Mouse (Mus musculus) lung, embryonic 15.5 days (tissue): ENCODE results near the gene Pdcl3. TPM values are rescaled to one million over a fixed set of nuclear protein-coding genes. Genes with fewer than 3 reads are reported as not detected.

Experiments
- ATAC-seq: fragments of 200-750 bp; cut with Nextera tagmentation; 2 replicates; pipeline ENCODE4 v1.8.0; 2017; ENCODE audit warnings: moderate number of reproducible peaks, borderline replicate concordance; ENCODE audit not compliant: low FRiP score, low TSS enrichment; ENCODE audit errors: extremely low read depth
- H3K27ac ChIP-seq: fragments of 300-500 bp; sonication (generic); 2 replicates; pipeline ENCODE4 v1.5.1; 2015; ENCODE audit warnings: moderate library complexity, mild to moderate bottlenecking, inconsistent platforms
- H3K27me3 ChIP-seq: fragments of 300-500 bp; sonication (generic); 2 replicates; pipeline ENCODE4 v1.6.1; 2015; ENCODE audit warnings: inconsistent platforms
- H3K36me3 ChIP-seq: fragments of 300-500 bp; sonication (generic); 2 replicates; pipeline ENCODE4 v1.6.1; 2015; ENCODE audit warnings: inconsistent platforms
- H3K4me1 ChIP-seq: fragments of 300-500 bp; sonication (generic); 2 replicates; pipeline ENCODE4 v1.6.1; 2015; ENCODE audit warnings: inconsistent platforms
- H3K4me2 ChIP-seq: fragments of 300-500 bp; sonication (generic); 2 replicates; pipeline ENCODE4 v1.6.1; 2015; ENCODE audit warnings: inconsistent platforms, mild to moderate bottlenecking, moderate library complexity
- H3K4me3 ChIP-seq: fragments of 300-500 bp; sonication (generic); 2 replicates; pipeline ENCODE4 v1.5.1; 2015; ENCODE audit warnings: mild to moderate bottlenecking, inconsistent platforms
- H3K9ac ChIP-seq: fragments of 300-500 bp; sonication (generic); 2 replicates; pipeline ENCODE4 v1.6.1; 2015; ENCODE audit warnings: inconsistent platforms
- H3K9me3 ChIP-seq: fragments of 300-500 bp; sonication (generic); 2 replicates; pipeline ENCODE4 v1.6.1; 2016; ENCODE audit warnings: inconsistent platforms
- WGBS: fragments of 180-500 bp; shearing (Covaris S2); methylation state at CpG from one replicate; pipeline ENCODE4 v1.1.7; 2015; 5-methylcytosine and 5-hydroxymethylcytosine counted together
- polyA plus RNA-seq: library from polyadenylated mRNA; unstranded; fragments of >200 nt; fragmentation: Nextera tagmentation; extraction: Ambion mirVana; gene quantifications from 2 replicates; pipeline ENCODE4 v1.2.1, GENCODE M21; 2015

Pdcl3 gene
- polyA plus RNA-seq: 168 and 173 TPM in 2 replicates

DNA sequence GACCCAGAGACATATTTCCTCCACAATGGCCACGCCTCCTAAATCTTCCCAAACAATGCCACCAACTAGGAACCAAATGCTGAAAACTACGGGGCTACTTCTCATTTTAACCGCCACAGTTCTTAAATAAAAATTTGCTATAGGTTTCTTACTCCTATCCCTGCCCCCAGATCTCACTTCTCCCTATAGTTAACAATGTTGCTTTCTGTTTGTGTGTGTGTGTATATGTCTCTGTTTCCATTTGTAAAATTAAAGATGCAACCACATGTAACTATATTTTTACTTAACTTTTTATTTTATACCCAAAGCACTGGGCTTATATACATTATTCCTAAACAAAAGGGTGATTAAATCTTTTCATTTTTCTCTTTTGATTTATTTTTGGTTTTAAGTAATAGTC is at the start of gene Pdcl3:
Gene Pdcl3 (plus strand): TSS at position 301 of the 400 bp plus-strand sequence.
- H3K27me3 ChIP-seq: no peaks in the 10 kb centered on the region
- no peaks in the 10 kb centered on the region for H3K36me3 ChIP-seq
- no peak for ATAC-seq
- WGBS: 76% methylated on average over 3 of the region's 3 CpGs
- H3K9ac ChIP-seq: no peak within 1 kb of the TSS
- H3K4me3 ChIP-seq: no peak within 1 kb of the TSS
- no peak within 1 kb of the TSS for H3K4me2 ChIP-seq
- H3K4me1 ChIP-seq: peaks cover 15% of the 10 kb centered on the region
- no peaks in the 10 kb centered on the region for H3K9me3 ChIP-seq
- H3K27ac ChIP-seq: no peak within 1 kb of the TSS

GRCm38 (mm10) chr1:38936780-38937179 is 48.6 kb upstream of the Pdcl3 start:
- Histone ChIP-seq H3K27me3 (no peaks in the 10 kb centered on the region), H3K36me3 (no peaks in the 10 kb centered on the region), H3K9ac (no peak overlapping the region), H3K9me3 (no peaks in the 10 kb centered on the region), H3K4me2 (no peak overlapping the region), H3K27ac (no peak overlapping the region), H3K4me3 (no peak overlapping the region), H3K4me1 (no peaks in the 10 kb centered on the region)
- 19% methylated on average over 6 of the region's 6 CpGs for WGBS
- ATAC-seq: no peak

GRCm38 (mm10) chr1:38938849-38939248 is 46.6 kb upstream of the Pdcl3 start, which contains the start of gene Nms:
Gene Nms (plus strand): TSS chr1:38939149.
- H3K9ac ChIP-seq: no peak within 1 kb of the TSS
- no peaks in the 10 kb centered on the region for H3K36me3 ChIP-seq
- H3K4me3 ChIP-seq: no peak within 1 kb of the TSS
- no peak for ATAC-seq
- no peaks in the 10 kb centered on the region for H3K4me1 ChIP-seq
- H3K9me3 ChIP-seq: no peaks in the 10 kb centered on the region
- WGBS: 69% methylated on average over 6 of the region's 6 CpGs
- no peak within 1 kb of the TSS for H3K27ac ChIP-seq
- no peaks in the 10 kb centered on the region for H3K27me3 ChIP-seq
- H3K4me2 ChIP-seq: no peak within 1 kb of the TSS

DNA sequence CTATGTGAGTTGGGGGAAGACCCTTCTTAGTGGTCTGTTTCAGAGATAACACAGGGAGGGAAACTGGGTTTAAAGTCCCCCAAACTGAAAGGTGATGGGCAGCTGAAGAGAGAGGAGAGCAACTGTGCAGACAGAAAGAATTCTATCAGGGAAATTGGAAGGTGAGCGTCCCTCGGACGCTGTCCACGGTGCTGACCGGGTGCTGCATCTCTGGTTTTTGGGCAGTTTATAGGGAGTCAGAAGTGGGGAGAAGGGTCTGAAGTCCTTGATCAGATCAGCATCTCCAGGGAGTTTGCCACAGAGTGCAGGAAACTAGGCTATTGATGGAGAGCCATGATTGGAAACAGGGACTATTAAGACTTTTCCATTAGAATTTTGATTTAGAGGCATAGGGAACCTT is 45.8 kb upstream of the Pdcl3 start:
- Histone ChIP-seq H3K36me3 (no peaks in the 10 kb centered on the region), H3K4me2 (no peak overlapping the region), H3K4me1 (no peaks in the 10 kb centered on the region), H3K9me3 (no peaks in the 10 kb centered on the region), H3K27ac (no peak overlapping the region), H3K27me3 (no peaks in the 10 kb centered on the region), H3K4me3 (no peak overlapping the region), H3K9ac (no peak overlapping the region)
- ATAC-seq: no peak
- WGBS: 2% methylated on average over 5 of the region's 5 CpGs

- no peak for ATAC-seq
- H3K9ac ChIP-seq: no peak overlapping the region
- no peaks in the 10 kb centered on the region for H3K9me3 ChIP-seq
- 88% methylated on average over 3 of the region's 3 CpGs for WGBS
- no peaks in the 10 kb centered on the region for H3K27me3 ChIP-seq
- H3K27ac ChIP-seq: no peak overlapping the region
- no peak overlapping the region for H3K4me2 ChIP-seq
- H3K36me3 ChIP-seq: no peaks in the 10 kb centered on the region
- H3K4me1 ChIP-seq: no peaks in the 10 kb centered on the region
- H3K4me3 ChIP-seq: no peak overlapping the region
Observed at GRCm38 (mm10) chr1:38956457-38956856, 29.0 kb upstream of the Pdcl3 start.

DNA sequence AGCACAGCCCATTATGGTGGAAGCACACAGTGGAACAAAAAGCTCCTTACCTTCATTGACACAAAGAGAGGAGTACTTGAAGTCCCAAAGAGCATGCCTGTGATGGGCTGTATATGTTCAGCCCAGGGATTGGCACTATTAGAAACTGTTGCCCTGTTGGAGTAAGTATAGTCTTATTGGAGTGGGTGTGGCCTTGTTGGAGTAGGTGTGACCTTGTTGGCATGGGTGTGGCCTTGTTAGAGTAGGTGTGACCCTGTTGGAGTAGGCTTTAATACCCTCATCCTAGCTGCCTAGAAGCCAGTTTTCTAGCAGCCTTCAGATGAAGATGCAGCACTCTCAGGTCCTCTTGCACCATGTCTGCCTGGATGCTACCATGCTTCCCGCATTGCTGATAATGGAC is 16.3 kb upstream of the Pdcl3 start:
- Histone ChIP-seq H3K9ac (no peak overlapping the region), H3K4me2 (no peak overlapping the region), H3K4me1 (no peaks in the 10 kb centered on the region), H3K27me3 (no peaks in the 10 kb centered on the region), H3K9me3 (no peaks in the 10 kb centered on the region), H3K36me3 (no peaks in the 10 kb centered on the region), H3K27ac (no peak overlapping the region), H3K4me3 (no peak overlapping the region)
- 90% methylated on average over 1 of the region's 1 CpGs for WGBS
- no peak for ATAC-seq

DNA sequence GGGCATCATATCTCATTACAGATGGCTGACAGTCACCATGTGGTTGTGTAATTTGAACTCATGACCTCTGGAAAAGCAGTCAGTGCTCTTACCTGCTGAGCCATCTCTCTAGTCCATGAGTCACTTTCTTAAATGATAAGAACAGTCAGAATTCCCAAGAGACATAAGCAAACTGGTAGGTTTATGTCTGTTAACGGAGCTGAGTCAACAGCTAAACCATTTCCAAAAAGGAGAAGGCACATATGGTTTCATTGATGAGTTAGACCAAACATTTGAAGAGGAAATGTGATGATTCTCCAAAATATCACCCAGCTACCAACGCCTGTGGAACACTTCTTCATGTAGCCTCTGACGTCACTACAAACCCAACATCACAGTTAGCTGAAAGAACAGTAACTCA is 13.7 kb upstream of the Pdcl3 start:
- no peak for ATAC-seq
- Histone ChIP-seq H3K9ac (no peak overlapping the region), H3K9me3 (no peaks in the 10 kb centered on the region), H3K4me3 (no peak overlapping the region), H3K27me3 (no peaks in the 10 kb centered on the region), H3K4me2 (no peak overlapping the region), H3K36me3 (no peaks in the 10 kb centered on the region), H3K4me1 (no peaks in the 10 kb centered on the region), H3K27ac (no peak overlapping the region)
- WGBS: 66% methylated on average over 3 of the region's 3 CpGs

GRCm38 (mm10) chr1:38972986-38973592 is 12.3 kb upstream of the Pdcl3 start:
- Histone ChIP-seq H3K27me3 (no peaks in the 10 kb centered on the region), H3K4me1 (no peaks in the 10 kb centered on the region), H3K27ac (no peak overlapping the region), H3K9ac (no peak overlapping the region), H3K4me3 (no peak overlapping the region), H3K36me3 (no peaks in the 10 kb centered on the region), H3K9me3 (no peaks in the 10 kb centered on the region), H3K4me2 (no peak overlapping the region)
- no peak for ATAC-seq
- WGBS: 75% methylated on average over 9 of the region's 9 CpGs

GRCm38 (mm10) chr1:38979953-38980352 is 5.5 kb upstream of the Pdcl3 start:
- no peak overlapping the region for H3K4me3 ChIP-seq
- no peak overlapping the region for H3K4me2 ChIP-seq
- H3K9ac ChIP-seq: no peak overlapping the region
- H3K27me3 ChIP-seq: no peaks in the 10 kb centered on the region
- ATAC-seq: no peak
- no peak overlapping the region for H3K27ac ChIP-seq
- H3K36me3 ChIP-seq: no peaks in the 10 kb centered on the region
- WGBS: 82% methylated on average over 7 of the region's 7 CpGs
- no peaks in the 10 kb centered on the region for H3K9me3 ChIP-seq
- H3K4me1 ChIP-seq: no peaks in the 10 kb centered on the region

- 18% methylated on average over 2 of the region's 2 CpGs for WGBS
- Histone ChIP-seq H3K36me3 (no peaks in the 10 kb centered on the region), H3K4me1 (peaks cover 10% of the 10 kb centered on the region), H3K9ac (no peak overlapping the region), H3K9me3 (no peaks in the 10 kb centered on the region), H3K27me3 (no peaks in the 10 kb centered on the region), H3K4me3 (no peak overlapping the region), H3K4me2 (no peak overlapping the region), H3K27ac (no peak overlapping the region)
- ATAC-seq: no peak
Observed at GRCm38 (mm10) chr1:38983870-38984269, 1.5 kb upstream of the Pdcl3 start.

GRCm38 (mm10) chr1:38987080-38987864 is 1.9 kb downstream of the Pdcl3 start:
- peaks cover 15% of the 10 kb centered on the region for H3K4me1 ChIP-seq
- peak overlapping the region; percentile 71 for H3K4me3 ChIP-seq
- peak overlapping the region; percentile 85 for H3K27ac ChIP-seq
- peak; percentile 99 for ATAC-seq
- H3K36me3 ChIP-seq: peaks cover 8% of the 10 kb centered on the region; the same call in 1 of the 2 replicates
- peak overlapping the region; percentile 68 for H3K9ac ChIP-seq
- H3K9me3 ChIP-seq: no peaks in the 10 kb centered on the region
- 3% methylated on average over 38 of the region's 38 CpGs for WGBS
- H3K4me2 ChIP-seq: peak overlapping the region; percentile 73
- H3K27me3 ChIP-seq: no peaks in the 10 kb centered on the region

GRCm38 (mm10) chr1:38987865-38988211 is 2.4 kb downstream of the Pdcl3 start:
- Histone ChIP-seq H3K4me2 (peak overlapping the region; percentile 73), H3K4me3 (peak overlapping the region; percentile 71), H3K36me3 (peaks cover 8% of the 10 kb centered on the region), H3K9me3 (no peaks in the 10 kb centered on the region), H3K27ac (peak overlapping the region; percentile 85), H3K4me1 (peaks cover 15% of the 10 kb centered on the region), H3K9ac (peak overlapping the region; percentile 68), H3K27me3 (no peaks in the 10 kb centered on the region)
- ATAC-seq: peak; percentile 90
- under 1% methylated on average over 25 of the region's 25 CpGs for WGBS
